Mouse (Mus musculus): ENCODE results near the gene Hist1h2ab. TPM values are rescaled to one million over a fixed set of nuclear protein-coding genes. Genes with fewer than 3 reads are reported as not detected.

Hist1h2ab gene
- polyA plus RNA-seq, 1 experiment = 1.3 TPM

- Histone ChIP-seq H3K36me3 (ENCODE audit: control insufficient read depth, insufficient read depth, low read length) (no peaks in the 10 kb centered on the region), H3K4me1 (ENCODE audit: control insufficient read depth, insufficient read depth, low read length) (peaks cover 7% of the 10 kb centered on the region; the same call in 1 of the 2 replicates), H3K4me3 (ENCODE audit: insufficient read depth, low read depth, low read length) (no peak overlapping the region), H3K27ac (ENCODE audit: insufficient read depth, low read depth, low read length) (no peak overlapping the region), H3K27me3 (replicated peaks; ENCODE audit: control insufficient read depth, insufficient read depth, low read length) (no peaks in the 10 kb centered on the region)
- WGBS = 61% methylated on average over 1 of the region's 1 CpGs
- DNase-seq = peak; percentile 29
- TF ChIP-seq POLR2A (IDR thresholded peaks at IDR 0.05; ENCODE audit: low read depth, low read length) = no peak
- TF ChIP-seq CTCF (conservative IDR thresholded peaks at IDR 0.05; ENCODE audit: insufficient read depth, insufficient read length, low read depth, low read length) = no peak
These were observed 25.7 kb upstream of the Hist1h2ab start for GRCm38 (mm10) chr13:23725213-23725612.

DNA sequence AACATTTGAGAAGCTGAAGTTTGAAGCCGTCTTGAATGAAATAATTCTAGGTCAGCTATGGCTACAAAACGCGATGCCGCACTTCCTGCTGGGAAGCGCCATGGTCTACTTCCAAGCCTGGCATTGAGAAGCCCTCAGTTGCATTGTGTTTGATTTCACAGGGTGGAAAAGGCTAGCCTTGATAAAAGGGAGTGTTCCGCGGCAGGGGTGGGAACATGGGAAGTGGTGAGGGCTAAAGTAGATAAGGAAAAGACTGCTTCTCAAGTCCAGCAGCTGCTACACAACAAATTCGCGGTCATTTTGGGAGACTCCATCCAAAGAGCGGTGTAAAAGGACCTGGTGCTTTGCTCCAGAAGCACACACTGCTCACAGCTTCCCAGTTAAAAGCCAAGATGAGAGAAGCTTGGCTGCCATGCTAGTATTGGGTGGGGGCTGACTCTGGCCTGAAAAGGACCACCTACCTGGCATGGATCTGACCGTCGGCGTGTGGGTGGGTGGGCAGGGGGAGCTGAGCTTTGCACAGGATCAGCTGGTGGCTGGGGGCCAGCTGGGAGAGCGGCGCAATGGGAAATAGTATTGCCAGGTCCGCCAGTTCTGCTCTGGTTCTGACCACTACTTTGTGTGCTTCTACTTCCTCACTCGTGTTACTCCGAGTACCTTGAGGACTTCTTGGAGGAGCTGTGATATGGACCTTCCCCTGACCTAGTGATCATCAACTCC lies 22.3 kb upstream of the Hist1h2ab start:
- TF ChIP-seq CTCF (conservative IDR thresholded peaks at IDR 0.05; ENCODE audit: insufficient read depth, insufficient read length, low read depth, low read length) = no peak
- TF ChIP-seq POLR2A (IDR thresholded peaks at IDR 0.05; ENCODE audit: low read depth, low read length) = no peak
- no peak for DNase-seq
- Histone ChIP-seq H3K27me3 (replicated peaks; ENCODE audit: control insufficient read depth, insufficient read depth, low read length) (no peaks in the 10 kb centered on the region), H3K4me1 (ENCODE audit: control insufficient read depth, insufficient read depth, low read length) (peaks cover 7% of the 10 kb centered on the region; the same call in 1 of the 2 replicates), H3K27ac (ENCODE audit: insufficient read depth, low read depth, low read length) (no peak overlapping the region), H3K36me3 (ENCODE audit: control insufficient read depth, insufficient read depth, low read length) (no peaks in the 10 kb centered on the region), H3K4me3 (ENCODE audit: insufficient read depth, low read depth, low read length) (no peak overlapping the region)
- whole genome bisulfite sequencing = 92% methylated on average over 18 of the region's 18 CpGs

DNA sequence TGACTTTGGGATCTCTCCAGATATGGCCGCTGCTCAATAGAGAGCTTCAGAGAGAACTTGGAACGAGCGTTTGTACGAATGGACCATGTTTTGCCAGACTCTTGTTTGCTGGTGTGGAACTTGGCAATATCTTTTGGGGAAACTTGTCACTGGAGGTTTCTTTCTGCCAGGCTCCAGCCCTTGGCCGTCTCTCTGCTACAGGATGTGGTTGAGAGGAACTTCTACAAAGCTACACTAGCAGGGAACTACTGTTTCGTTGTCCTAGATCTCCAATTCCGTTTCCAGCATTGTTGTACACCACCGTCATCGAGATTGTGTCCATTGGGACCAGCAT lies 21.8 kb upstream of the Hist1h2ab start:
- WGBS = 77% methylated on average over 9 of the region's 9 CpGs
- Histone ChIP-seq H3K27ac (ENCODE audit: insufficient read depth, low read depth, low read length) (no peak overlapping the region), H3K4me3 (ENCODE audit: insufficient read depth, low read depth, low read length) (no peak overlapping the region), H3K36me3 (ENCODE audit: control insufficient read depth, insufficient read depth, low read length) (no peaks in the 10 kb centered on the region), H3K4me1 (ENCODE audit: control insufficient read depth, insufficient read depth, low read length) (peaks cover 7% of the 10 kb centered on the region; the same call in 1 of the 2 replicates), H3K27me3 (replicated peaks; ENCODE audit: control insufficient read depth, insufficient read depth, low read length) (no peaks in the 10 kb centered on the region)
- TF ChIP-seq POLR2A (IDR thresholded peaks at IDR 0.05; ENCODE audit: low read depth, low read length) (no peak), CTCF (conservative IDR thresholded peaks at IDR 0.05; ENCODE audit: insufficient read depth, insufficient read length, low read depth, low read length) (no peak)
- DNase-seq = no peak

- 92% methylated on average over 5 of the region's 5 CpGs for WGBS
- peaks cover 7% of the 10 kb centered on the region; the same call in 1 of the 2 replicates for H3K4me1 ChIP-seq (ENCODE audit: control insufficient read depth, insufficient read depth, low read length)
- no peak overlapping the region for H3K27ac ChIP-seq (ENCODE audit: insufficient read depth, low read depth, low read length)
- no peaks in the 10 kb centered on the region for H3K36me3 ChIP-seq (ENCODE audit: control insufficient read depth, insufficient read depth, low read length)
- no peaks in the 10 kb centered on the region for H3K27me3 ChIP-seq (replicated peaks; ENCODE audit: control insufficient read depth, insufficient read depth, low read length)
- DNase-seq = no peak
- H3K4me3 ChIP-seq (ENCODE audit: insufficient read depth, low read depth, low read length) = no peak overlapping the region
- TF ChIP-seq POLR2A (IDR thresholded peaks at IDR 0.05; ENCODE audit: low read depth, low read length) = no peak
- no peak for TF ChIP-seq CTCF (conservative IDR thresholded peaks at IDR 0.05; ENCODE audit: insufficient read depth, insufficient read length, low read depth, low read length)
These were observed 21.2 kb upstream of the Hist1h2ab start for GRCm38 (mm10) chr13:23729706-23730105.

- WGBS = 12% methylated on average over 8 of the region's 8 CpGs
- H3K27me3 ChIP-seq (replicated peaks; ENCODE audit: control insufficient read depth, insufficient read depth, low read length) = no peaks in the 10 kb centered on the region
- H3K27ac ChIP-seq (ENCODE audit: insufficient read depth, low read depth, low read length) = peak overlapping the region; percentile 76; the same call in 1 of the 2 replicates
- no peaks in the 10 kb centered on the region for H3K36me3 ChIP-seq (ENCODE audit: control insufficient read depth, insufficient read depth, low read length)
- TF ChIP-seq CTCF (conservative IDR thresholded peaks at IDR 0.05; ENCODE audit: insufficient read depth, insufficient read length, low read depth, low read length) = no peak
- 0 out of 2 replicates have a peak, but pooled peaks cover 3% of the 10 kb centered on the region for H3K4me1 ChIP-seq (ENCODE audit: control insufficient read depth, insufficient read depth, low read length)
- no peak overlapping the region for H3K4me3 ChIP-seq (ENCODE audit: insufficient read depth, low read depth, low read length)
- DNase-seq = peak; percentile 93
These were observed 20.4 kb upstream of the Hist1h2ab start for GRCm38 (mm10) chr13:23730479-23730878.

DNA sequence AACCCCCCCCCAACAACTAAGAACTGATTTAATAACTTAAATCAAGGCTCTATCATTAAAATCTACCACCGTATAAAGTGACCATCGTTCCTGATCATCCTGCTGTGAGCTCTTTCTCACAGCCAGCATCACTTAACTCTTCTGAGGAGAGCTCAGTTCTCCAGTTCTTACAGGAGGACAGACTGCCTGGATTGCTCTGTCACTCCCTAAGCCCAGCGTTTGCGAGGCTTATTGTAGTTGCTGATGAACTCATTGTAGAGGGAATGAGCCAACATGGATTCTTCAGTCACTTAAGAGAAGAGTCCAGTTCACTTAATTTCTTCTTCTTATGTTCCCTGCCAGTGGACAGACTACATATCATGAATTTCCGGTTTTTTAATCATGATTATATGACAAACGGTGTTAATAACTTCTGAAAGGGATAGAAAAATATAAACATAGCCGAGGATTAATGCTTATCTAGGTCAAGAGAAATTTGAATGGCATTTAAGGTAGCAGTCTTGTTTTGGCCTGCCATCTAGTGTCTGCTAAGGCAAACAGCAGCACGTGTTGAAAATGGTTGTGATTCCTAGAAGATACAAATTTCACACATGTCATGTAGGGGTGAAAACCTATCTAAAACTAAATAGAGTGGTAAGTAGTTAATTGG lies 18.6 kb upstream of the Hist1h2ab start:
- H3K36me3 ChIP-seq (ENCODE audit: control insufficient read depth, insufficient read depth, low read length) = no peaks in the 10 kb centered on the region
- H3K27ac ChIP-seq (ENCODE audit: insufficient read depth, low read depth, low read length) = no peak overlapping the region
- 0 out of 2 replicates have a peak, but pooled peaks cover 3% of the 10 kb centered on the region for H3K4me1 ChIP-seq (ENCODE audit: control insufficient read depth, insufficient read depth, low read length)
- no peaks in the 10 kb centered on the region for H3K27me3 ChIP-seq (replicated peaks; ENCODE audit: control insufficient read depth, insufficient read depth, low read length)
- TF ChIP-seq POLR2A (IDR thresholded peaks at IDR 0.05; ENCODE audit: low read depth, low read length) (no peak), CTCF (conservative IDR thresholded peaks at IDR 0.05; ENCODE audit: insufficient read depth, insufficient read length, low read depth, low read length) (peak; percentile 30; the same call in 1 of the 2 replicates)
- peak; percentile 60 for DNase-seq
- no peak overlapping the region for H3K4me3 ChIP-seq (ENCODE audit: insufficient read depth, low read depth, low read length)
- WGBS = 23% methylated on average over 8 of the region's 8 CpGs

- TF ChIP-seq POLR2A (IDR thresholded peaks at IDR 0.05; ENCODE audit: low read depth, low read length) (no peak), CTCF (conservative IDR thresholded peaks at IDR 0.05; ENCODE audit: insufficient read depth, insufficient read length, low read depth, low read length) (no peak)
- H3K4me1 ChIP-seq (ENCODE audit: control insufficient read depth, insufficient read depth, low read length) = peaks cover 2% of the 10 kb centered on the region; the same call in 1 of the 2 replicates
- no peaks in the 10 kb centered on the region for H3K27me3 ChIP-seq (replicated peaks; ENCODE audit: control insufficient read depth, insufficient read depth, low read length)
- no peak overlapping the region for H3K4me3 ChIP-seq (ENCODE audit: insufficient read depth, low read depth, low read length)
- 87% methylated on average over 5 of the region's 5 CpGs for WGBS
- DNase-seq = no peak
- H3K36me3 ChIP-seq (ENCODE audit: control insufficient read depth, insufficient read depth, low read length) = peaks cover 3% of the 10 kb centered on the region; the same call in 1 of the 2 replicates
- no peak overlapping the region for H3K27ac ChIP-seq (ENCODE audit: insufficient read depth, low read depth, low read length)
These were observed 13.8 kb upstream of the Hist1h2ab start for GRCm38 (mm10) chr13:23737091-23737490.

All from kidney, adult 2 months (tissue).